Mouse (Mus musculus) induced T-regulatory cell, adult 2 months (primary cell): ENCODE measurements around the gene Radil.

ENCODE experiments used
- DNase-seq: peaks from one replicate; pipeline ENCODE4 v3.0.0-alpha.2; 2012; ENCODE audit warnings: low read depth

The Radil gene

DNA sequence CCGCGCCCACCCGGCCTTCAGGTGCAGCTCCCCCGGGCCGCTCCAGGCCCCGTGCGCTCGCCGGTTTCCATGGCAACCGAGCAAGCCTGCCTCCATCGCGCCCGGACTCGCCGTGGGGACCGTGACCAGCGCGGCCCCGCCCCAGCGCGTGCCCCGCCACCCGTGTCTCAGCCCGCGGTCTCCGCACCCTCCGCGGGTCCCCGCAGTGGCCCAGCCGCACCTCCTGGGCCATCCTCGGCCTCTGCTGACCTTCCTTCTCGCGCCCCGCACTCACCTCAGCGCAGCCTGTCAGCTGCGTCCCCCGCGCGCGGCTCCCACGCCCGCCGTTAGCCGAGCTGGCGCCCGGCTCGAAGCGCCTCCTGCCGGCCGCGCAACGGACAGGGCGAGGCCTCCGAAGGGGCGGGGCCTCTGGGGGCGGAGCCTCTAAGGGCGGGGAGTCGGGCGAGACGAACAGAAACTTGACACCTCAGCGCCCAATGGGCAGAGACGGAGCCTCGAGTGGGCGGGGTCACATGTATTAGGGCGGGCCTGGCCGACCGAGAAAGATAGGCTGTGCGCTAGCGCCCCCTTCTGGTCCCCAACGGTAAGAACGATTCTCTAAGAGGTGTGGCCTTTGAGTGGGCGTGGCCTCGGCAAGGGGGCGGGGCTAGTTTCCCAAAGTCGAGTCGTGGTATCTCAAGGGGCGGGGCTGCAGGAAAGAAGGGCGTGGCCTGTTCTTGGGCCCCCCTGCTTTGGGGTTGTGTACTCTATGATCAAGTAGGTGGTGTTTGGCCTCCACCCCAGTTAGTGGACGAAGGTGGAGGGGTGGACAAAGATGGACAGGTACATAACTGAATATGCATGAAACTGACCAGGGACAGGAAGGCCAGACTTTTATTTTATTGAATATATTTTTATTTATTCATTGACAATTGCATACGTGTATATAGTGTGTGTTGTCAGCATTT is at the start of gene Radil:
Gene Radil (minus strand): TSS at position 393 of the 947 bp plus-strand sequence.
- peak; percentile 86 for DNase-seq

DNA sequence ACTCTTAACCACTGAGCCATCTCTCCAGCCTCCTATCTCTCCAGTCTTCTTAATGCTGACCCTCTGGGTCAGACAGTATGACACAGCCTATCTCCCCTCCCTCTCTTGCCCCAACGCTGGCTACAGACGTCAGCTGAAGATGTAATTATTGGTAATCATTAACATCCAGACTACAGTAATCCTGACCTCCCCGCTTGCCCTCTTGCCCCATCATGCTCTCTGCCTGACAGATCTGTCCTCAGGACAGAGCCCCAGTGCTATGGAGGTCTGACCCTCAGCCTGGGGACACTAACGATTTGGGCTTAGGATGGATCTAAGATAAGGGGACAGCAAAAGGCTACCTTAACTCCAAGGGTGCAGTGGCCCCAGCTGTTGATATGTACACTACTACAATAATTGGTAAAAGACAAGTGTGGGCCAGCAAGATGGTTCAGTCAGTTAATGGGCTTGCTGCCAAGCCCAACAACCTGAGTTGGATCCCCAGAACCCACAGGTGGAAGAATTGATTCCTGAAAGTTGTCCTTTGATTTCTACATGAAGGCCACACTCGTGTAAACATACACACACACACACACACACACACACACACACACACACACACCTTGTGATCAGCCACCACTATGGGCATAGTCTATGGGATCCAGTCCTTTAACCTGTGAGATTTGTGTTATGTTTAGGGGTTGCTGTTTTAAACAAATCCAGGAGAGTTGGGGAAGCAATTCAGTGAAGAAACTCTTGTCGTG is 46.9 kb upstream of the Radil start:
- no peak for DNase-seq

DNA sequence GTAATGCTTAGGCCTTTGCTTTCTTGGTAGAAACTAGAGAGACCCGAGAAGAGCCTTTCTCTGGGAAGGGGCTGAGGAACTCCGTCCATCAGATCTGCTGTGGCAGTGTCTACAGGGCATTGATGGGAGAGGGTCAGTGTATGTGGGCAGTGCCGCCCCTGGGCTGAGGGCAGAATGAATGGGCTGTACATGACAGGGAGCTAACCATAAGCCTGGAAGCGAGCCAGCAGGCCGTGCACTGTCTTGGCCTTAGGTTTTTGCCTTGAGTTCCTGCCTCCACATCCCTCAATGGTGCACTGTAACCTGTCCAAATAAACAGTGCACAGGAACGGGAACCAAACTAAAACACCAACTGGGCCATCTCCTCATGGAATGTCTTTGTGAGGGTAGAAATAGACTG is 45.8 kb upstream of the Radil start:
- DNase-seq: no peak

DNA sequence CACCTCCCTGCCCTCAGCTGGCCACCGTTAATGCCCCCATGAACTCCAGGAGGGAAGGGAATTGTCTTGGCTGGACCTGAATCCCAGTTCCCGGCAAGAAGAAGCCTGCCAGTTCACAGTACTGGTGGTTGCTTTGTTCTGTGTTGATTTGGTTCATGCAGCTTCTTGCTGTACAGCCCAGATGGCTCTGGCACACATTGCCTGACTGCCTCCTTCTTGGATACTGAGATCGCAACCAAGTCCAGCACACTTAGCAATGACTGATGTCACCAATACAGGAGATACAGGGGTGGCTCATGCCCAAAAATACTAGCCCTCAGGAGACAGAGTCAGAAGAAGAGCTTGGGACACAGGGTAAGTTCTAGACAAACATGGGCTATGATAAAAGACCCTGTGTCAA is 44.8 kb upstream of the Radil start:
- no peak for DNase-seq

DNA sequence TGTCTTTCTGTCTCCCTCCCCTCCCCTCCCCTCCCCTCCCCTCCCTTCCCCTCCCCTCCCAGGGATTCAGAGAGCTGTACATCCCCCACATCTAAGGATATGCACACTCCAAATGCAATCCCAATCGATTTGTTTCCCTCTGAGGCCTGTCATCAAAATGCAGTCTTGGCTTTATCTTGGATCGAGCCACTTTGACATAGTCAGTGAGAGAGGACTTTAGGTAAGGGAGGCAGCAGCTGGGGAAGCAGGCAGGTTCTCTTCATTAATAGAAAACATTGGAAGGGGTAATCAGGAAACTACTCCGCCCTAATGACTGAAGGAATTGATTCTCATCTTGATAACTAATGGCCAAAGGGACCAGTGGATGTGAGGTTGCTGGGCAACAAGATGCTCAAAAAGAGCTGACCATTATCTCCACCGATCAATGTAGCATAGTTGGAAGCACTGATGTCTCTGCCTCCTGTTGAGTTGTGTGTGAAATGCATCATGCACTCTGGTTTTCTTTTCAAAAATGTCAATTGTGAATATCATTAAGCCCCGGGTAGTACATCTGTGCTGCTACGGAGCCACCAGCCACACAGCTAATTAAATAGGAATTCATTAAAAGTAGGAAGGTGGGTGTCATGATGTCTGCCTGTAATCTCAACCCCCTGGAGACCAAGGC is 40.2 kb upstream of the Radil start:
- DNase-seq: no peak

DNA sequence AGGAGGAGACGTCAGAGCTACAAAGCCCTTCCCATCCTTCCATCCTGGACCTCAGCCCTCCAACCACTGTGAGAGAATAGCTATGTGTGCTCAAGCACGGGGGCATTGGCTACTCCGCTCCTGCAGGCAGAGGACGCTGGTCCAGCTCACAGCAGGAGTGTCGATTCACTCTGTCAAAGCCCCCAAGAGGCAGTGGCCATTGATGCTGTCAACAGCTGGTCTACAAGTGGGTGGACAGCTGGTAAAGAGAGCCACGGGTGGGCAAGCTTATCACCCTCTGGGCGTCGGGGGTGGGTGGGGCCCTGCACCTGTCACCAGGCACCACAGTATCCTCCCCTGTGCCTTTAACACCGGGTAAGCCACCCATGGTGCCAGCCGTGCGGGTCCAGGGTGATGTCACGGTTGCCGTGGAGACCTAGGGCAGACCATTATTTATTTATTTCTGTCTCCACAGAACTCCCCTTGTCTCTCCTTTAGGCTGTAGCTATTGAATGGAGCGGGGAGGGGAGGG is 32.8 kb upstream of the Radil start:
- no peak for DNase-seq

DNA sequence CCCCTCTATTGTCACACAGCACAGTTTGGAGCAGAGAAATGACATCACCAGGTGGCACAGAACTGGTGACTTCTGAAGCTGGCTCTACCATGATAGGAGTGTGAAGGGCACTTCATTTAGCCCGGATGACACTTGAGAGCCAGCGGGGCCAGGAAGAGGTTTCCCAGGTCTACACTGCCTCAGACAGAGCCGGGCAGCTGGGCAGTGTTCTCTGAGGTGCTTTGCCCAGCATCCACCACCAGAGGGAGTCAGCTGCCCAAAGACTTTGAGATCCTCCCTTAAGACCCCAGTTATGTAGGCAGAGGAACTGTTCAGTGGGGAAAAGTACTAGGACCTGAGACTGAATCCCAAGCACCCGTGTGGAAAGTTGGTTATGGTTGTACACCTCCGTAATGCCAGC is 30.6 kb upstream of the Radil start:
- DNase-seq: peak; percentile 53

DNA sequence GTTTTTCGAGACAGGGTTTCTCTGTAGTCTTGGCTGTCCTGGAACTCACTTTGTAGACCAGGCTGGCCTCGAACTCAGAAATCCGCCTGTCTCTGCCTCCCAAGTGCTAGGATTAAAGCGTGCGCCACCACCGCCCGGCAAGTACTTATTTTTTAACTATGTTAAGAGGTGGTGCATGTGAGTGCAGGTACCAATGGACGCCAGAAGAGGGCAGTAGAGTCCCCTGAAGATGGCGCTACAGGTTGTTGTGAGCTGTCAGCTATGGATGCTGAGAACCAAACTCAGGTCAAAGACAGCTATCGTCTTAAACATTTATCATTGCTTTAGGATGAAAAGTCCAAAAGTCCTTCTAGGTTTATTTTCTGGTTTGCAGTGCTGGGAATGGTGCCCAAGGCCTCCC is 27.3 kb upstream of the Radil start:
- DNase-seq: peak; percentile 9

DNA sequence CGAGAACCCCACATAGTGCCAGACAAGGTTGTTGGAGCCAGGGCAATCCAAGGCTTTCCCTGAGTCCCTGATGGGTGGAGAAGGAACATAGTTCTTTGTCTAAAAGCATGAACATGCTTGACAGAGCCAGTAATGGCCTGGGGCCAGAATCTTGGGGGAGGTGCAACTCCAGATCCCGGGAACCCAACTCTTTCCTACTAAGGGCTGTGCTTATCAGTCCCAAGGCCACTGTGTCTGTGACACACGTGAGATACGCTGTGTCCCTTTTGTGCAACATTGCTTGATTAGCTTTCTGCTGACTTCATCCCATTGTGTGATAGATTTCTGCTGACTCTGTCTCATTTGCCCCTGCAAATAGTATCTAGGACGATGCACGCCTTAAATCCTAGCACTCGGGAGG is 25.9 kb upstream of the Radil start:
- DNase-seq: no peak

DNA sequence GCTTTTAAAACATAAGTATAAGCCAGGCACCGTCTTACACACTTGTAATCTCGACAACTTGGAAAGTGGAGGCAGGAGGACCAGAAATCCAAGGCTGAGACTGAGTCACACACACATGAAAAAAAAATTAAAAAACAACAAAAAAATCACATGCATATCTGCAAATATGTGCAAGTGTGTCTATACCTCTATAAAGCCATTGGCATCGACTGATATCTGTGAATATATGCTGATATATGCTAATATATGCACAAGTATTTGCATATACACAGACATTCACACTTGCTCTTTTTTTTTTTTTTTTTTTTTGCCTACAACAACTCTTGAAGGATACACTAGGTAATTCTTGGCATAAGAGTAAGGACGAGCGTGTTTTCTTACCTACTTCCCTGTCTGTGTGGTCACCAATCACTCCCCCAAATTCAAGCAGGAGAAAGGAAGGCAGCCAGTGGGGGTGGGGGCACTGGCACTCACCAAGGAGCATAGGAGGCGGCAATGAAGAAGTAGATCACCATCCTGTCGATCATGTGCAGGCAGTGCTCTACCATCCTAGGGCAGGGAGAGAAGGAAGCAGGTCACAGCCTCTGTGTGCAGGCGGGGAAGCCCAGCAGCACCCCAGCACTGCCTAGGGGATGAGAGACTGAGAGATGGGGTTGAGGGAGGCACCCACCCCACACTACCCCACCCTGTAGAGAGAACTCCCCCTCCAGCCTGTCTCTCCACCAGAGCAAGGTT is 23.6 kb upstream of the Radil start:
- DNase-seq: no peak

DNA sequence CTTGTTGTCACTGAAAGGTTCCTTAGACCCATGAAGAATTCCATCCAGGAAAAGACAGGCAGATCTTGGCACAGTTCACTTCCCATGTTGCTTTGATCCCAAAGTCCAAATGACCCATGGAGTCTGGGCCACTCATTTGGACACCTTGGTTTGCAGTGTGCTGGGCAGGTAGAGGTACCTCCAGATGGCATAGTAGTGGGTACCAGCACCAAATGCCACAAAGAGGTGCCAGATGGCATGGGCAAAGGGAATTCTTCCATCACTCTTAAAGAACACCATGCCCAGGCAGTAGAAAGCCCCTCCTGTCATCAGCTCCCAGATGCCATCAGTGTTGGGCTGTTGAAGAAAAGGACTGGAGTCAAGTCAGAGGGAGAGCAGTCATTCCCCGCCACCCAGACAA is 13.7 kb upstream of the Radil start:
- no peak for DNase-seq

DNA sequence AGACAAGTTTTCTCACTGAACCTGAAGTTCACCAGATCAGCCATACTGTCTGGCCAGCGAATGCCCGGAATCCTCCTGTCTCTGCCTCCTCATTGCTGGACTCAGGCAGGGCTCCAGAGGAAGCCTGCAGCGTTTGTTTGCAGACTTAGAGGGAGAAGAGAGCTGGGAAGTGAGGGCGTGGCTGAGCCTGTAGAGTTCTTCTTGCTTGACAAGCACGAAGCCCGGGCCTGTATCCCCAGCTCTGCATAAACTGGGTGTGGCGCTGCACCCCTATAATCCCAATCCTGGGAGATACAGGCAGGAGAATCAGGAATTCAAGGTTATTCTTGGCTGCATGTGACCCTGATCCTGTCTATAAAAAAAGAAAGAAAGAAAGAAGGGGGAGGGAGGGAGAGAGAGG is 9.4 kb upstream of the Radil start:
- no peak for DNase-seq

DNA sequence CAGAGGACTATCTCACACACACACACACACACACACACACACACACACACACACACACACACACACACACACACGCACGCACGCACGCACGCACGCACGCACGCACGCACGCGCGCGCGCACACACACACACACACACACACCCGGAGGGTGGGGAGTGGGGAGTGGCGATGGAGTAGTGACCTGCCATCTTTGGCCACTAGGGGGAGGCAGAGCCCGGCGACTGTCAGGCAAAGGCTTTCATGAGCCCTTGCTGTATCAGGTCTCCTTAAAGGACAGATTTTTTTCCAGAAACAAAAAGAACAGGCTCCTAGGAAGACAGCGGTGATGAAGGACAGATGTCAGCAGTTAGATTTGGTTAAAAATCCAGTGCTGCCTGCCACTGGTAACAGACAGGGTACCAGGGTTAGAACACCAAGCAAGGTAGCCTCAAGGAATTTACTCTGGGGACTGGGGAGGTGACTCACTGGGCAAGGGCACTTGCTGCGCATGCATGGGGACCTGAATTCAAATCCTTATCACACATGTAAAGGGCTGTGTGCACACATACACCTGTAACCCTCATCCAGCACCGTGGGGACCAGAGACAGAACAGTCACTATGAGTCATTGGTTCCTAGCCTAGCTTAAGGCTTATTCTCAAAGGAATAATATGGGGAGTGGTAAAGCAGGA is 6.6 kb upstream of the Radil start:
- DNase-seq: peak; percentile 71

DNA sequence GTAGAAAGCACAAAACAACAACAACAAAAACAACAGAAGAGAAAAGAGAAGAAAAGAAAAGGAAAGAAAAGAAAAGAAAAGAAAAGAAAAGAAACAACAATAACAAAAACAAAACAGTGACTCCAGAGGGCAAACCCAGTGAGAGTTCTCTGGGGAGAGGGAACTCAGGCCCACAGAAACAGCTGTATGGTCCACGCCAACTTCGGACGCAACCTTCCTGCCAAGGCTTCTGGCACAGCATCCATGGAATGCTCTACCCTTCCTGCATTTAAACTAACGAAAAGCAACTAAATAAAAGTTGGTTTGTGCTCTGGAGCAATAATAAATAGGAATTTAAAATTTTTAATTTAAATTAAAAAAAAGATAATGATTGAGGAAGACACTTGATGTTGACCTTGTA is 5.8 kb upstream of the Radil start:
- DNase-seq: no peak

DNA sequence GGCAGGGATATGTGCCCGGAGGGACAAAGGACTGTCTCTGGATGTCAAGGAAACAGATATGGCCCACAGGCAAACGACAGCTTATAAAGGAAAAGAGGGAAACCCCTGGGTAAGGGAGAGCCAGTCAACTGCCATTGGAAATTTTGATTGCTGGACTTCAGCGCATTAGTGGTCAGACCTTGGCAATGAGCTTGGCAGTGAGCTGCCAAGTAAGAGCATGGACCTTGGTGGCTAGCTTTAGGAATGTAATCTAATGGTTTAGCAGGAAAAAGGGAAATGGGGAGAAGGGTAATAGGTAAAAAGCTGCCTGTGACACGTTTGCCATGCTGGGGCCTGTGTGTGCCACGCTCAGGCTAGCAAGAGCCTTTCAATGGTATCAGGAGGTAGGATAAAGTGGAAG is 5.0 kb upstream of the Radil start:
- no peak for DNase-seq

DNA sequence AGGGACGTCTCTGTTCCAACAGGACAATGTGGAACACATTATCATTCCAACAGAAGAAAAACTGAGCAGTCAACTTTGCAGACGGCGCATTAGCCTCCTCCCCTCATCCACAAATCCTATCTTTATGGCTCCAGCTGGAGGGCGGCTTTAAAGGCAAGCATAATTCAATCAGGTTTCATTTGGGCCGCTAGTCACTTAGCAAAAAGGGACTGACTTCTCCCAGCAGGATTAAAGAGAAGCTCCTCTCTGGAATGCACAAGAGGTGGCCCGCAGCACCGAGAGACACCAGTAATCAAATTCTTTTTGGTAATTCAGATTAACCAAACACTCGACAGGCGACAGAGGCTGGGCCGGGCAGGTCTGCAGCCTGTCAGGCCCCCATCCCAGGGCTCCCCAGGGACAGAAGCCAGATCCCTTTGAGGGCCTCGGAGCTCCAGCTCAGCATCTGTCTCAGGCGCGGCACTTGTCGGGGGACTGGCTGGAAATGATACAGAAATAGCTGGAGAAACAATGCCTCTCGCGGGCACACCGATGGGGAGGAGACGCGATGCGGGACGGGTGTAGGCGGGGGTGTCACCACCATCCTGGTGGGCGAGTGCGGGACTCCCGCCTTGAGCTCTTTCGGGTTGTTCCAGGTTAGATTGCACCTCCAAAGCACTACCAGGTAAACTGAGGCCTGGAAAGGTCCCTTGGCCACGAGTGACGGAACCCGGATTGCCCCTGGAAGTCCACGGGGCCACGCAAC is 765 bp downstream of the Radil start:
- DNase-seq: no peak

DNA sequence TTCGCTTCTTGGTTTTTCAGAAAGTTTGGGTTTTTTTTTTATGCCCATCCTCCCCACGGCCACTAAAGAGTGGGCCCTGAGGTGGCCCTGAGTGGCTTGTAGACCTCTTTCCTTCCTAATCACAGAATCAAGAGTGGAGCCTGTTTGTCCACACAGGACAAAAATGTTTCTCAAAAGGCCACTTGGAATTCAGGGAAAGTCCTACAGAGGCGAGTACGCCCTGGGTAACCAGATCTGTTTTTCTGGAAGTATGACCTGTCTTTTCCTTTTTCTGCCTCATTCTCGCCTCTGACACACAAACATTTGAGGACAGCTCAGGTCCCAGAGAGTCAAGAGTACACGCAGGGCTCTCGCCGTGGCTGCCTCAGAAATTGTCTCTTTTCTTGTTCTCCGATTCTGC is 1.5 kb downstream of the Radil start:
- no peak for DNase-seq

DNA sequence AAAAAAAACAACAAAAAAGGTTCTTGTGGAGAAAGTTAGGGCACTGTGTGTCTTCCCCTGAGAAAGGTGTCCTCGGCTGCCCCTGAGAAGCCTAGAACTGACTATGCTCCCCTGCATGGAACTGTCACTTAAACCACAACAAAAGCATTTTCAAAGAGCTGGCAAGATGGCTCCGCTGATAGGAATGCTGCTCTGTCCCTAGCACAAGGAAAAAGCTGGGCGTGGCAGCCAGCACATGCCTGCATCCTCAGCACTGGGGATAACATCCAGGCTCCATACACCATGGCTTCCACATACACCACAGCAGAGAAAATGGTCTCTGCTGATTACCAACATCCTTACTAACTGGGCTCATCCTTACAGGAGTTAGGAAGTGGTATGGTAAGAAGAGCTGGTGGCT is 3.8 kb downstream of the Radil start:
- no peak for DNase-seq

DNA sequence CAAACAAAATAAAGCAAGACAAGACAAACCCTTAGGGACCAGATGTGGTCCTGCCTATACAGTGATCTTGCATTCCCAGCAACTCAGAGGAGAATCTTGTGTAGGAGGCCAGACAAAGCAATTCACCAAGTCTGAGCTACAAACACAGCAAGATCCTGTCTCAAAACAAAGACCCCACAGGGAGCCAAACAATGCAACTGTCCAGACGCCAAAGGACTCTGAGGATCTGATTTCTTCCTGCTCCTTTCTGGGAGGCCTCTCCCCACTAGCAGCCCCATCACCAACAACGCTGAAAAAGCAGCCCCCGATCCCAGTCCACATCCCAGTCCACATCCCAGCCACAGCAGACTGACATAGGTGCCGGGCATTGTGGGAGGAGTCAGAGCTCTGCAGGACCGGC is 4.6 kb downstream of the Radil start:
- no peak for DNase-seq

DNA sequence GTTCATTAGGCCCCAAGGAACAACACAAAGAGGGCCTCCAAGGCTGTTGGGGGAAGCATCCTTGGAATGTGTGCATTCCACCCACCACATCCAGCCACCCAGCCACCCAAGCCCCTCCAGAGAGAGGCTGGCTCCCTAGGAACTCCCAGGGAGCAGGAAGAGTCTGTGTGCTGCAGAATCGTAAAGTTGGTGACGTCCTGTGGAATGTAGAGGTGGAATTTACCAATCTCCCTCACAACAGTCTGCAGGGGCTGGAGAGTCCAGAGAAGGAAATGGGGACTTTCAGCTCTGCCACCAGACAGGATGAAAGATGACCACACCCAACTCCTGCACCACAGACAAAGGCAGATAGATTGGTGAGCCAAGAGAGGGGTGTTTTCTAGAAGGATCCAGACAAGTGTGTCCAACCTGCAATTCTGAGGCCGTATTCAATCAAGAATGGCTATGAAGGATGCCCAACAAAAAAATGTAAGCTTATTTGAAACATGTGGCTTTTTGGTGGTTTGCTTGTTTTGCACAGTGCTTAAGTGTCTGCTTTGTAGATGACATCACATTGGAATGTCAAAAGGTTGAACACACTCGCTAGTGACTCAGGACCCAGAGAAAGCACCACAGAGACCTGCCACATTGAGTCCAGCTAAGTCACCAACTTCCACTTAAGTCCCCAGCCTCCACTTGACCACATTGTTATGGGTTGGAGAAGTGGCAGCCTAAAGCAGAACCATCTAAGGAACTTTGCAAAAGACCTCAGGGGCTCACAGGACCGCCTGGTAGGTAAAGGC is 5.7 kb downstream of the Radil start:
- no peak for DNase-seq
